Mouse (Mus musculus) ES-CJ7 (cell line): ENCODE results near the gene Rad9a.

Experiments
- DNase-seq: peaks from one replicate; pipeline ENCODE4 v3.0.0; 2011; ENCODE audit warnings: low read depth, low spot score

Gene Rad9a

DNA sequence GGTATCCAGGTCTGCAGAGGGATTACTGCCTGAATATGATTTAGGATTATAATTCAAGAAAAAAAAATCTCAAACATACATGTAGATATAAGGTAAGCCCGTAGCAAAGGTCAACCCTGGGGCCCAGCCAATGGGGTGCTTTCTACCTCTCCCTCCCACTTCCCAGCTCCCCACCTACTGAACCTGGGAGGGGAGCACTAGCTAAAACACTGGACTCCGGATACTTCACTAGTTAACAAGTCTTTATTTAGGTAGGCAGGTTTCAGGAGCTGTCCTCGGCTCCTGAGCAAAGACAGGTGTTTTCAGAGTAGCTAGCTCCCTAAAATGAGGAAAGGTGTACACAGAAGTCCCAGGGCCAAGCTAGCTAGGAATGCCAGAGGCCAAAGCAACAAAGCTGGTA is 37.4 kb downstream of the Rad9a start:
- no peak for DNase-seq

GRCm38 (mm10) chr19:4163543-4163887 is 37.9 kb downstream of the Rad9a start:
- no peak for DNase-seq

DNA sequence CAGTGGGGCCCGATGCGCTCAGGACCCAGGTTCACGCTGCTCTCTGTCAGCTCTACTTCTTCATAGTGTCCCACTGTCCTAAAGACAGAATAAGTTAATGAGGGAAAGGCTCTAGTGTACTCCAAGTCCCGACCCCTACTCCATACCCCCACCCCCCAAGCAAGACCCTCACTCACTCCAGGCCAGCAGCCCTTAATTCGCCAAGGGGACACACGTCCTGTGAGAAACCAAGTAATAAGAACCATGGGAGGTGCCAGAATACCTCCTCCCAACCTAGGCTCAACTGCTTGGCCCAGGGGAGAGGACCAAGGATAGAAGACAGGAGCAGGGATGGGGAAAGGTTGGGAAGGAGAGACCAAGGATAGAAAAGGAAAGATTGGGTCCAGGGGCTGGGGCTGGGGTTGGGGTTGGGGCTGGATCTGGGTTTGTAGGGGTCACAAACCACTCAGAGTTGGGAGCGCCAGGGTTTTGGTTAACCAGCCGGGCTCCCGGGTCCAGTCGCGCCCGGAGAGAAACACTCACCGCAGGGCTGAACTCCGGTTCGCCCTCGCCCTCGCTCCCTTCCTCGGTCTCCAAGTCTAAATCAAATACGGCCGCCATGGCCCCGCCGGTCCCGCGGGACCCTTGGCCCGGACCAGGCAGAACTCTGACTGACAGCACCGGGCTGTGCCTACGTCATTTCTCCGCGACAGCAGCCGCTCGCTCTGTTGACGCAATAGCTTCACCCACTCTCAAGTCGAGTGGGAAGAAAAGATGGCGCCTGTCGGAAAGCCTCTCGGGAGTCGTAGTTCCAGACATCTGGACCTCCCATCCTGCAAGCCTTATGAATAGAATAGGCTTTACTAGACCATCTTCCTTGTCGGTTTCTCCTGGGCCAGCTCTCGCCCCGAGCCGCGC is 38.6 kb downstream of the Rad9a start, which contains the start of gene Rps6kb2:
Gene Rps6kb2 (minus strand): TSS at position 709 of the 897 bp plus-strand sequence.
- DNase-seq, result peak; percentile 97

- DNase-seq, result no peak
Measured at GRCm38 (mm10) chr19:4159049-4159448, 42.4 kb downstream of the Rad9a start.

- no peak for DNase-seq
Measured at GRCm38 (mm10) chr19:4156771-4157170, 44.7 kb downstream of the Rad9a start.

GRCm38 (mm10) chr19:4156073-4156579 is 45.3 kb downstream of the Rad9a start:
- no peak for DNase-seq

GRCm38 (mm10) chr19:4155223-4156072 is 46.0 kb downstream of the Rad9a start:
- DNase-seq, result no peak

- no peak for DNase-seq
Measured at GRCm38 (mm10) chr19:4154437-4155222, 46.8 kb downstream of the Rad9a start.

GRCm38 (mm10) chr19:4153232-4153654 is 48.2 kb downstream of the Rad9a start, which contains the start of gene Ptprcap:
Gene Ptprcap, plus strand, starts transcription at chr19:4153604.
- no peak for DNase-seq

GRCm38 (mm10) chr19:4152445-4153231 is 48.8 kb downstream of the Rad9a start:
- DNase-seq, result no peak

DNA sequence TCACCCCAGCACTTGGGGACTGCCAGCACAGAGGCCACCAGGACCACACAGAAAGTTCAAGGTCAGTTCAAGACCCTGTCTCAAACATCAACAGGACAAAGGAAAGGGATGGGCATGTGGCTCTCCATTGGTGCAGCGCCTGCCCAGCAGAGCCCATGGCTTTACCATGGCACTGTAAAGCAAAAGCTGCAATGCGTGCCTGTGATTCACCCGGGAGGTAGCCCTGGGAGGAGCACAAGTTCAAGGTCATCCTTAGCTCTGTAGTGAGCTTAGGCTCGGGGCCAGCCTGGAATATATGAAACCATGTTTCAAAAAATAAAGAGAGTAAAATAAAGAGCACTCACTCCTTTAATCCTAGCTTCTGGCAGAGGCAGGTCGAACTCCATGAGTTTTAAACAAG is 49.6 kb downstream of the Rad9a start:
- peak; percentile 46 for DNase-seq

DNA sequence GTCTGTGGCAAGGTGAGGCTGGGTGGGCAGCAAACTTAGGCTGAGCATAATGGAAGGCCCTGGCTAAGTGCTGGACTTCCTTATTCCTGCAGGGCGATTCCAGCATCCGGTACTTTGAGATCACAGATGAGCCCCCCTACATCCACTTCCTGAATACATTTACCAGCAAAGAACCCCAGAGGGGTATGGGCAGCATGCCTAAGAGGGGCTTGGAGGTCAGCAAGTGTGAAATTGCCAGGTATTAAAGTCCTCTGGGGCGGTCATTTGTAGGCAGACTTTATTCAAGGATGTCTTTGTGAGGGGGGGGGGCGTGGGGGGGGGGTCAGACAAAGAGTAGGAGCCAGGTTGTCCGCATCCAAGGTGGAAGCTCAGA is 50.0 kb downstream of the Rad9a start:
- no peak for DNase-seq

DNA sequence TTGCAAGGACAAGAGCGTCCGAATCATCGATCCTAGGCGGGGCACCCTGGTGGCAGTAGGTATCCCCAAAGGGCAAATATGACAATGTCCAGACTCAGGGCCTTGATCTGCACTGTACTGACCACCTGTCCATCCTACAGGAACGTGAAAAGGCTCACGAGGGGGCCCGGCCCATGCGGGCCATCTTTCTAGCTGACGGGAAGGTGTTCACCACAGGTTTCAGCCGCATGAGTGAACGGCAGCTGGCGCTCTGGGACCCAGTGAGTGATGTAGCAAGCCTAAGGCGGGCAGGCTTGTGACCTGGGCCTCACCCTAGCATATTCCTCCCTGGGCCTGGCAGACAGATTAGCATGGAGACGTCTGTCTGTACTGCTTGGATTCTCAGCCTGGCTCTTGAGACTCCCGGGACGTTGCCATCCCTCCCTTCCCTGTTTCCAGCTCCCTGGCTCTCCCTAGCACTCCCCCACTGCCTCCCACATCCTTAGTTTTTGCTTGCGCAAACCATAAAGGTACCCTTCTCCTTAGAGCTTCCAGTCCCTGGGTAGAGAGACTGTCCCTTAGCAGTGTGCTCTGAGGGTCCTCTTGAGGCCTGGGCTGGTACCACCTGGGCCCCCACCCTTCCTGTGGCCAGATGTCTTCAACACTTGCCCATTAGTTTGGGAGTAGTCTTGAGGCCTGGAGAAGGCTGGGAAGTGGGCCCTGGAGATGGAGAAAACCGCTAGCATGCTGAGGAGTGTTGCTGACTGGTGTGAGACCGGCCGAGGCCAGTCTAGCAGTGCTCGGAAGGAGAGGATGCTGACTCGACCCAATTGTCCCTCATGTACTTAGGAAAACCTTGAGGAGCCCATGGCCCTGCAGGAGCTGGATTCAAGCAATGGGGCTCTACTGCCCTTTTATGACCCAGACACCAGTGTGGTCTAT is 50.6 kb downstream of the Rad9a start:
- no peak for DNase-seq

- DNase-seq, result no peak
Measured at GRCm38 (mm10) chr19:4149764-4150461, 51.5 kb downstream of the Rad9a start.

DNA sequence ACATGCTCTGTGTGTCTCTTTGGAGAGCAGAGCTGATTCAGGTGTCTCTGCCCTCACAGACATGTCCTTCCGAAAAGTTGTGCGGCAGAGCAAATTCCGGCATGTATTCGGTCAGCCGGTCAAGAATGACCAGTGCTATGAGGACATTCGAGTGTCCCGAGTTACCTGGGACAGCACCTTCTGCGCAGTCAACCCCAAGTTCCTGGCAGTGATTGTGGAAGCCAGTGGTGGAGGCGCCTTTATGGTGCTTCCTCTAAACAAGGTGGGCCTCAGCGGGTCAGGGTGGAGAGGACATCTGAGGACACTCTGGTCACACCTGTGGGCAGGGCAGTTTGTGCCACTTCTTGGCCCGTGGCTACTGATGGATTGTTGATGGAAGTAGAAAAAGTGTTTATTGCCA is 52.2 kb downstream of the Rad9a start:
- no peak for DNase-seq

- DNase-seq, result no peak
Measured at GRCm38 (mm10) chr19:4148819-4149218, 52.6 kb downstream of the Rad9a start.

DNA sequence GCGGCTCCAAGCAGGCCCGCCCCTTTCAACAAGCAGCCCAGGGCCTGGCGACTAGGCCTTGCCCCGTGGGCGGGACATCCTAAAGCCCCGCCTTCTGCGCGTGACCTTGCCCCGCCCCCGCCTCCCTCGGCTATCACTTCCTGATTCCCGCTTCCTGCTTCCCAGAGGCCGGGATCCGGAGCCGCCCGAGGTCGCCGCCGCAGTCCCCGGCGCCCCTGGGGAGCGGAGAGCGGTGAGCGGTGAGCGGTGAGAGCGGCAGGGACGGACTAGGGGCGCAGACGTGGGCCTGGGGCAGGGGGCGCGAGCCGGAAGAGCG is 53.0 kb downstream of the Rad9a start, which contains the start of gene Coro1b:
Gene Coro1b (plus strand): TSS at position 129 of the 316 bp plus-strand sequence.
- DNase-seq, result peak; percentile 92

GRCm38 (mm10) chr19:4147782-4148490 is 53.5 kb downstream of the Rad9a start:
- DNase-seq, result no peak
